Mouse (Mus musculus) cerebellum, postnatal 10 days (tissue): Measurements from ENCODE around the gene Purb.
A peak's percentile ranks its signal among the peaks of the same experiment; 100 is the strongest.

Experiments used
- DNase-seq, 2 experiments: peaks; one replicate each; pipeline ENCODE4 v3.0.0; 2021; ENCODE audit warnings: mixed read lengths in 2 of 2

The Purb gene

GRCm38 (mm10) chr11:6444077-6444853 is 31.5 kb downstream of the Purb start, which contains the start of gene H2afv:
Gene H2afv (minus strand): TSS chr11:6444443.
- peak; percentile 100 for DNase-seq

GRCm38 (mm10) chr11:6443727-6444076 is 32.0 kb downstream of the Purb start:
- no peak for DNase-seq

- DNase-seq, result no peak
Observed at GRCm38 (mm10) chr11:6443102-6443501, 32.6 kb downstream of the Purb start.

GRCm38 (mm10) chr11:6442566-6442965 is 33.2 kb downstream of the Purb start:
- DNase-seq, result no peak

- DNase-seq, result no peak
Observed at GRCm38 (mm10) chr11:6440171-6440570, 35.5 kb downstream of the Purb start.

- no peak for DNase-seq
Observed at GRCm38 (mm10) chr11:6437667-6438066, 38.0 kb downstream of the Purb start.

GRCm38 (mm10) chr11:6436442-6436841 is 39.3 kb downstream of the Purb start:
- DNase-seq, result peak; percentile 79 to 81

GRCm38 (mm10) chr11:6430186-6430585 is 45.5 kb downstream of the Purb start:
- DNase-seq, result no peak

GRCm38 (mm10) chr11:6420722-6421350 is 54.9 kb downstream of the Purb start:
- peak in 1 of 2 experiments; percentile 7 for DNase-seq

GRCm38 (mm10) chr11:6420283-6420703 is 55.4 kb downstream of the Purb start:
- DNase-seq, result peak in 1 of 2 experiments; percentile 11

GRCm38 (mm10) chr11:6419156-6419555 is 56.6 kb downstream of the Purb start:
- peak in 1 of 2 experiments; percentile 19 for DNase-seq

- DNase-seq, result no peak
Observed at GRCm38 (mm10) chr11:6418751-6419150, 57.0 kb downstream of the Purb start.
